ENCODE assay signal across 28 mouse cellular contexts in genomic region chr12:34273816-34274215, GRCm38 (mm10).
"Had no signal": no experiment of that assay in that cellular context is flagged by ENCODE, and none has a peak within 500 bp of the region (broad histone marks: within the 10 kb centered on the region; RNA-seq: fewer than 3 reads in every experiment).

No protein-coding gene starts in this region.

- H3K27me3 ChIP-seq: heart, embryonic 13.5 days; heart, embryonic 15.5 days; hindbrain, embryonic 13.5 days; hindbrain, embryonic 15.5 days; kidney, embryonic 15.5 days; limb, embryonic 12.5 days; liver, embryonic 13.5 days; liver, embryonic 15.5 days had no signal

- ATAC-seq: hindbrain, postnatal 0 days; intestine, embryonic 16.5 days had no signal

- DNase-seq: gastrocnemius, postnatal 14 days; gastrocnemius, postnatal 36 days; heart, adult 11 months; heart, adult 2 months; heart, postnatal 14 days; heart, postnatal 36 days; kidney, adult 11 months; kidney, adult 2 months; kidney, adult 9 months; kidney, postnatal 14 days; kidney, postnatal 36 days; layer of hippocampus, adult 9-11 months; layer of hippocampus, postnatal 36 days; left cerebral cortex, postnatal 4 days; liver; liver, embryonic 13.5 days had no signal

- H3K4me2 ChIP-seq: heart, embryonic 11.5 days; heart, embryonic 13.5 days; heart, embryonic 15.5 days; hindbrain, embryonic 13.5 days; hindbrain, embryonic 15.5 days; kidney, embryonic 15.5 days; limb, embryonic 12.5 days; liver, embryonic 11.5 days; liver, embryonic 13.5 days; liver, embryonic 15.5 days had no signal

- H3K4me1 ChIP-seq: heart, embryonic 13.5 days; heart, embryonic 15.5 days; hindbrain, embryonic 15.5 days; kidney, embryonic 15.5 days; liver, embryonic 13.5 days; liver, embryonic 15.5 days had no signal

- H3K4me3 ChIP-seq: heart, adult 2 months; heart, embryonic 13.5 days; heart, embryonic 15.5 days; hindbrain, embryonic 13.5 days; hindbrain, embryonic 15.5 days; kidney, embryonic 15.5 days; limb, embryonic 12.5 days; liver, embryonic 13.5 days; liver, embryonic 15.5 days had no signal

- H3K36me3 ChIP-seq: heart, embryonic 13.5 days; heart, embryonic 15.5 days; hindbrain, embryonic 13.5 days; hindbrain, embryonic 15.5 days; kidney, embryonic 15.5 days; limb, embryonic 12.5 days; liver, embryonic 13.5 days; liver, embryonic 15.5 days had no signal

- H3K9me3 ChIP-seq: heart, embryonic 15.5 days; hindbrain, embryonic 13.5 days; hindbrain, embryonic 15.5 days; kidney, embryonic 15.5 days; limb, embryonic 12.5 days; liver, embryonic 13.5 days; liver, embryonic 15.5 days had no signal

- H3K9ac ChIP-seq: heart, embryonic 13.5 days; heart, embryonic 15.5 days; hindbrain, embryonic 13.5 days; hindbrain, embryonic 15.5 days; kidney, embryonic 15.5 days; limb, embryonic 12.5 days; liver, embryonic 13.5 days; liver, embryonic 15.5 days had no signal

- H3K27ac ChIP-seq: heart, adult 2 months; heart, embryonic 13.5 days; heart, embryonic 15.5 days; hindbrain, embryonic 13.5 days; hindbrain, embryonic 15.5 days; hindbrain, postnatal 0 days; kidney, embryonic 15.5 days; kidney, postnatal 0 days; limb, embryonic 12.5 days; liver, embryonic 13.5 days; liver, embryonic 15.5 days had no signal
